Mouse (Mus musculus) heart, embryonic 14.5 days (tissue): ENCODE measurements around the gene Atg101. TPM values are rescaled to one million over a fixed set of nuclear protein-coding genes. Genes with fewer than 3 reads are reported as not detected.
A peak's percentile ranks its signal among the peaks of the same experiment; 100 is the strongest.

ENCODE experiments used
- ATAC-seq: fragments of 200-750 bp; cut with Nextera tagmentation; 2 replicates; pipeline ENCODE4 v1.8.0; 2017; ENCODE audit warnings: low read depth, moderate TSS enrichment; ENCODE audit not compliant: insufficient number of reproducible peaks, insufficient read depth, low FRiP score
- H3K27ac ChIP-seq, 2 experiments: fragments of 200-500 bp in 1 of 2; fragments of 300-500 bp in 1 of 2; sonication (generic) in 1 of 2; replicated peaks in 1 of 2; 2 replicates each; pipeline ENCODE4 v1.5.1; 2012 to 2014; ENCODE audit warnings: low read depth in 2 of 2, low read length in 2 of 2, control low read depth in 1 of 2, mild to moderate bottlenecking in 1 of 2, mixed read lengths in 1 of 2; ENCODE audit not compliant: control insufficient read depth in 1 of 2, insufficient read depth in 1 of 2
- H3K27me3 ChIP-seq: fragments of 300-500 bp; sonication (generic); 2 replicates; pipeline ENCODE4 v1.6.1; 2014; ENCODE audit warnings: mild to moderate bottlenecking, low read length, control low read depth; ENCODE audit not compliant: control insufficient read depth, insufficient read depth
- H3K36me3 ChIP-seq: fragments of 300-500 bp; sonication (generic); 2 replicates; pipeline ENCODE4 v1.6.1; 2014; ENCODE audit warnings: mild to moderate bottlenecking, control low read depth, low read length, mixed read lengths; ENCODE audit not compliant: control insufficient read depth, insufficient read depth
- H3K4me1 ChIP-seq, 2 experiments: fragments of 200-500 bp in 1 of 2; fragments of 300-500 bp in 1 of 2; sonication (generic) in 1 of 2; 2 replicates each; pipeline ENCODE4 v1.6.1; 2012 to 2014; ENCODE audit warnings: low read length in 2 of 2, control low read depth in 1 of 2, mixed read lengths in 1 of 2; ENCODE audit not compliant: control insufficient read depth in 2 of 2, insufficient read depth in 2 of 2
- H3K4me2 ChIP-seq: fragments of 300-500 bp; sonication (generic); 2 replicates; pipeline ENCODE4 v1.6.1; 2014; ENCODE audit warnings: mild to moderate bottlenecking, low read length
- H3K4me3 ChIP-seq, 2 experiments: fragments of 200-500 bp in 1 of 2; fragments of 300-500 bp in 1 of 2; sonication (generic) in 1 of 2; 2 replicates each; pipeline ENCODE4 v1.5.1; 2012 to 2014; ENCODE audit warnings: low read length in 2 of 2, mild to moderate bottlenecking in 2 of 2, control low read depth in 1 of 2, low read depth in 1 of 2, moderate library complexity in 1 of 2; ENCODE audit not compliant: control insufficient read depth in 1 of 2, insufficient read depth in 1 of 2
- H3K9ac ChIP-seq: fragments of 300-500 bp; sonication (generic); 2 replicates; pipeline ENCODE4 v1.6.1; 2014; ENCODE audit warnings: mild to moderate bottlenecking, low read length
- H3K9me3 ChIP-seq: fragments of 300-500 bp; sonication (generic); 2 replicates; pipeline ENCODE4 v1.6.1; 2016; ENCODE audit warnings: low read length, control low read depth; ENCODE audit not compliant: control insufficient read depth
- WGBS: fragments of 180-500 bp; shearing (Covaris S2); extraction: QIAGEN DNeasy Blood & Tissue Kit; methylation state at CpG from one replicate; pipeline ENCODE4 v1.1.7; 2014; 5-methylcytosine and 5-hydroxymethylcytosine counted together
- polyA plus RNA-seq: library from polyadenylated mRNA; unstranded; fragments of >200 nt; fragmentation: Nextera tagmentation; extraction: Ambion mirVana; gene quantifications from 2 replicates; pipeline ENCODE4 v1.2.1, GENCODE M21; 2014

Gene Atg101
- polyA plus RNA-seq, 1 experiment from 2014 or later: 50.4 TPM

DNA sequence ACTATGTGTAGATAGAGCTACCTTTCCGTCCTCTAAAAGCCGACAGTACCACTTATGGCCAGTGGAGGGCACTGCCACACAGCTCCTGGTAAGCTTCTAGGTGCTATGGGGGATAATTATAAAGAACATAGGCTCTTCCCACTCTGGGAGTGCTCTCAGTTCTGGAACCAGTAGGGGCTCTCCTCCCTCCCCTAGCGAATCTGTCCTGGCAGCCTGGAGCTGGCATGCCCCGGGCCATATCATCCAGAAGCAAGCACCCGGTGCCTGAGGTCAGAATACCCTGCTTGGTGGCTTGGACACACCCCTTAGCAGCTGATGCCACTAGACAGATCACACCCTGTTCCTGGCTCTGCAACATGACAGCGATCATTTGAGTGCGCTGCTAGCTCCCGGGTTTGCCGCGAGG, 43.3 kb upstream of the Atg101 start:
- ATAC-seq: peak; percentile 85
- Histone ChIP-seq H3K27ac (peak overlapping the region; percentile 99), H3K36me3 (no peaks in the 10 kb centered on the region), H3K9ac (peak overlapping the region; percentile 62), H3K27me3 (no peaks in the 10 kb centered on the region), H3K4me3 (peak overlapping the region; percentile 21 to 27), H3K4me2 (peak overlapping the region; percentile 60), H3K4me1 (peaks cover 22 to 40% of the 10 kb centered on the region in 2 experiments), H3K9me3 (no peaks in the 10 kb centered on the region)
- 2% methylated on average over 10 of the region's 10 CpGs for WGBS

DNA sequence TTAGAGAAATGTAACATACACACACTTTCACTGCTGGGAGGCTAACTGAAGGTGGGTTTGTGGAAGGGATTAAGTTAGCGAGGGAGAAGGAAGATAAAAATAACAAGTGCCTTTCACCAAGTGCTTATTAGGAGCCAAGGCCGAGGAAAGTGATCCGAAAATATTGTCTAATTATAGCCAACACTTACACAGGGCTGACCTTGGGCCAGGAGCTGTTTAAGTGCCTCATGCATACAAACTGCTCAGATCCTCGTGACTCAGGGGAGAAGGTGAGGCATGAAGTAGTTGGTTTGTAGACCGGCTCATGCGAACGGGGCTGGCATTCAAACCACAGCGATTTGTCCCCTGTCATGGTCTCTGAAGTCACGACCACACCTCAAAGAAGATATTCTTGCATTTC, 42.8 kb upstream of the Atg101 start:
- ATAC-seq: peak; percentile 52

DNA sequence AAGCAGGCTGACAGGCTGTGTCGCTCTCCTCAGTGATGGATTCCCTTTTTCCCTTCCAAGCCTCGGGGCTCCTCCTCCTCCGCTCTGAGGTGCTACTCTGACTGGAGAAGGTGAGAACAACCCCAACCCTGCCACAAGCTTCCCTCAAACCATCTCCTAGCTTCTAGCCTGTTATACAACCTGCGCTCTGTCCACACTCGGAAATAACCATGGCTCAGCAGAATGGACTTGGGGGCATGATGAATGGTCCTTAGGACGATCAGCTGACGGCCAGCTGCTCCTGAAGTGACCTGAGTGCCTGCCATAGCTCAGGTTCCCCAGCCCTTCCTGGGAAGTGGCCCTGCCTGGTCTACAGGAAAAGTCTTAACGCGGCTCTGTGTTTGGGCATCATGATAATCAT, 42.2 kb upstream of the Atg101 start:
- ATAC-seq: no peak
- H3K9me3 ChIP-seq: no peaks in the 10 kb centered on the region
- peak overlapping the region; percentile 62 for H3K9ac ChIP-seq
- peak overlapping the region in 1 of 2 experiments; percentile 27; a peak in 1 of 4 replicates for H3K4me3 ChIP-seq
- WGBS: 44% methylated on average over 9 of the region's 9 CpGs
- H3K36me3 ChIP-seq: no peaks in the 10 kb centered on the region
- peaks cover 22 to 39% of the 10 kb centered on the region in 2 experiments for H3K4me1 ChIP-seq
- H3K27me3 ChIP-seq: no peaks in the 10 kb centered on the region
- peak overlapping the region; percentile 60 for H3K4me2 ChIP-seq
- peak overlapping the region; percentile 99 for H3K27ac ChIP-seq

More for the DNA sequence above, 42.8 kb upstream of the Atg101 start:
- 14% methylated on average over 9 of the region's 9 CpGs for WGBS
- H3K4me3 ChIP-seq: peak overlapping the region; percentile 21 to 27
- no peaks in the 10 kb centered on the region for H3K27me3 ChIP-seq
- H3K4me2 ChIP-seq: peak overlapping the region; percentile 60
- H3K36me3 ChIP-seq: no peaks in the 10 kb centered on the region
- peaks cover 18 to 37% of the 10 kb centered on the region in 2 experiments for H3K4me1 ChIP-seq
- peak overlapping the region; percentile 99 for H3K27ac ChIP-seq
- peak overlapping the region; percentile 62 for H3K9ac ChIP-seq
- H3K9me3 ChIP-seq: no peaks in the 10 kb centered on the region

DNA sequence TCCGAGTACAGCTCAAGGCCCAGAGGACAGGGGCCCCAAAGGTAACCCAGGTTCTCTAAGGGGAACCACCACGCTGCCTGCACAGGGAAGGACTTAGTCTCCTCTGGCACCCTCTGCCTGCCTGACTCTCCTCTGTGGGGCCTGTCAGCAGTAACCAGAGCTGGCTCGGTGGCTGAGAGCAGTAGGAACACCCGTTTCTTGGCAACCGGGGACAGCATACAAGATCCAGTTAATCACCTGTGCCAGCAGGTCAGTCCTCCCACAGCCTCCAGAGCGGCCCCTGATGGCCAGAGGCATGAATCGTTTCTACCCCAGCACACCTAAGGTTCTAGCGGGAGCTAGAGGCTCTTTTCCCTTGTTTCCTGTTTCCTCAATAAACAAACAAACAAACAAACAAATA, 41.4 kb upstream of the Atg101 start:
- peak overlapping the region; percentile 62; the same call in 1 of the 2 replicates for H3K9ac ChIP-seq
- peak overlapping the region; percentile 99 for H3K27ac ChIP-seq
- no peaks in the 10 kb centered on the region for H3K36me3 ChIP-seq
- H3K9me3 ChIP-seq: no peaks in the 10 kb centered on the region
- no peaks in the 10 kb centered on the region for H3K27me3 ChIP-seq
- 0 out of 2 replicates have a peak overlapping the region, but pooled peaks have one; percentile 17 for H3K4me2 ChIP-seq
- H3K4me1 ChIP-seq: peaks cover 27 to 47% of the 10 kb centered on the region in 2 experiments
- WGBS: 18% methylated on average over 8 of the region's 8 CpGs
- ATAC-seq: no peak
- H3K4me3 ChIP-seq: no peak overlapping the region

- no peaks in the 10 kb centered on the region for H3K36me3 ChIP-seq
- H3K4me1 ChIP-seq: peaks cover 34 to 55% of the 10 kb centered on the region in 2 experiments
- H3K9ac ChIP-seq: no peak overlapping the region
- 60% methylated on average over 3 of the region's 3 CpGs for WGBS
- H3K4me2 ChIP-seq: no peak overlapping the region
- no peaks in the 10 kb centered on the region for H3K9me3 ChIP-seq
- H3K27ac ChIP-seq: no peak overlapping the region
- no peak overlapping the region for H3K4me3 ChIP-seq
- ATAC-seq: no peak
- no peaks in the 10 kb centered on the region for H3K27me3 ChIP-seq
These were observed 40.1 kb upstream of the Atg101 start for GRCm38 (mm10) chr15:101244012-101244411.

- Histone ChIP-seq H3K9me3 (no peaks in the 10 kb centered on the region), H3K36me3 (no peaks in the 10 kb centered on the region), H3K27ac (peak overlapping the region; percentile 93 to 98), H3K4me1 (peaks cover 33 to 45% of the 10 kb centered on the region in 2 experiments), H3K4me3 (peak overlapping the region; percentile 37 to 61), H3K4me2 (peak overlapping the region; percentile 67), H3K9ac (peak overlapping the region; percentile 72), H3K27me3 (no peaks in the 10 kb centered on the region)
- WGBS: 1% methylated on average over 55 of the region's 56 CpGs
- ATAC-seq: peak; percentile 95
These were observed 37.6 kb upstream of the Atg101 start for GRCm38 (mm10) chr15:101246231-101247154.

DNA sequence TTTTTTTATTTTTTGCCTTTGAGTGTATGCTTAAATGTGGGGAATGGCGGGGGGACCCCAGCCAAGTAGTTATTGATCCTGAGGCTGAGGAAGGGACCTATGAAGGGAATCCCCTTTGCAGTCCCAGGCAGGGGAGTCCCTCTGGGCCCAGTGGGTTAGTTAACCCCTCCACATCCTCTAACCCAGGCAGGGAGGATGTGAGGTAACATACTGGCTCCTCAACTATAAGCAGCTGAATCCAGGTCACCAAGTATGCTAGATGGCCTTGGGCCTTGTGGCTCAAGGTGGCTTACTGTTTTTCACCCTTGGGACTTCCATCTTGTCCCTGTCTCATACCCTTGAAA, 36.9 kb upstream of the Atg101 start:
- H3K36me3 ChIP-seq: no peaks in the 10 kb centered on the region
- no peak for ATAC-seq
- WGBS: 94% methylated on average over 1 of the region's 1 CpGs
- H3K4me1 ChIP-seq: peaks cover 27 to 38% of the 10 kb centered on the region in 2 experiments
- H3K4me2 ChIP-seq: peak overlapping the region; percentile 67
- no peaks in the 10 kb centered on the region for H3K9me3 ChIP-seq
- peak overlapping the region; percentile 72; the same call in 1 of the 2 replicates for H3K9ac ChIP-seq
- peak overlapping the region in 1 of 2 experiments; percentile 37; a peak in 1 of 4 replicates for H3K4me3 ChIP-seq
- peak overlapping the region; percentile 93 to 98 for H3K27ac ChIP-seq
- H3K27me3 ChIP-seq: no peaks in the 10 kb centered on the region
